Mouse (Mus musculus): ENCODE measurements around the gene Zfp169. TPM values are rescaled to one million over a fixed set of nuclear protein-coding genes. Genes with fewer than 3 reads are reported as not detected.

The Zfp169 gene
- polyA plus RNA-seq, 1 experiment from 2014 or later = 5.8 TPM

GRCm38 (mm10) chr13:48483606-48484005 is 29.6 kb downstream of the Zfp169 start:
- 95% methylated on average over 4 of the region's 4 CpGs for WGBS (ENCODE audit: missing documents)
- H3K79me2 ChIP-seq (ENCODE audit: inconsistent target) = no peaks in the 10 kb centered on the region

GRCm38 (mm10) chr13:48468656-48469180 is 44.5 kb downstream of the Zfp169 start:
- WGBS (ENCODE audit: missing documents) = 76% methylated on average over 15 of the region's 15 CpGs
- Histone ChIP-seq H3K79me2 (ENCODE audit: inconsistent target) (no peaks in the 10 kb centered on the region), H3K27ac (no peak overlapping the region)

More at GRCm38 (mm10) chr13:48483606-48484005, 29.6 kb downstream of the Zfp169 start:
- Histone ChIP-seq H3K27ac (no peak overlapping the region), H3K36me3 (ENCODE audit: inconsistent target) (no peaks in the 10 kb centered on the region), H3K4me3 (ENCODE audit: inconsistent target) (no peak overlapping the region)

GRCm38 (mm10) chr13:48466186-48466585 is 47.1 kb downstream of the Zfp169 start:
- Histone ChIP-seq H3K27ac (no peak overlapping the region), H3K36me3 (ENCODE audit: inconsistent target) (no peaks in the 10 kb centered on the region), H3K4me3 (ENCODE audit: inconsistent target) (no peak overlapping the region), H3K79me2 (ENCODE audit: inconsistent target) (no peaks in the 10 kb centered on the region)
- 51% methylated on average over 10 of the region's 10 CpGs for WGBS (ENCODE audit: missing documents)

More at GRCm38 (mm10) chr13:48468656-48469180, 44.5 kb downstream of the Zfp169 start:
- H3K36me3 ChIP-seq (ENCODE audit: inconsistent target) = no peaks in the 10 kb centered on the region
- no peak overlapping the region for H3K4me3 ChIP-seq (ENCODE audit: inconsistent target)

GRCm38 (mm10) chr13:48464170-48464569 is 49.1 kb downstream of the Zfp169 start:
- H3K4me3 ChIP-seq (ENCODE audit: inconsistent target) = no peak overlapping the region
- 13% methylated on average over 4 of the region's 4 CpGs for WGBS (ENCODE audit: missing documents)
- no peak overlapping the region for H3K27ac ChIP-seq
- no peaks in the 10 kb centered on the region for H3K79me2 ChIP-seq (ENCODE audit: inconsistent target)
- H3K36me3 ChIP-seq (ENCODE audit: inconsistent target) = no peaks in the 10 kb centered on the region

- 61% methylated on average over 5 of the region's 5 CpGs for WGBS (ENCODE audit: missing documents)
- Histone ChIP-seq H3K4me3 (ENCODE audit: inconsistent target) (no peak overlapping the region), H3K79me2 (ENCODE audit: inconsistent target) (no peaks in the 10 kb centered on the region), H3K36me3 (ENCODE audit: inconsistent target) (no peaks in the 10 kb centered on the region), H3K27ac (no peak overlapping the region)
These were observed 54.0 kb downstream of the Zfp169 start for GRCm38 (mm10) chr13:48459280-48459679.

- Histone ChIP-seq H3K79me2 (ENCODE audit: inconsistent target) (no peaks in the 10 kb centered on the region), H3K4me3 (ENCODE audit: inconsistent target) (no peak overlapping the region), H3K36me3 (ENCODE audit: inconsistent target) (no peaks in the 10 kb centered on the region), H3K27ac (no peak overlapping the region)
- 75% methylated on average over 4 of the region's 4 CpGs for WGBS (ENCODE audit: missing documents)
These were observed 65.1 kb downstream of the Zfp169 start for GRCm38 (mm10) chr13:48448119-48448518.

GRCm38 (mm10) chr13:48443996-48444395 is 69.3 kb downstream of the Zfp169 start:
- WGBS (ENCODE audit: missing documents) = 83% methylated on average over 8 of the region's 8 CpGs
- Histone ChIP-seq H3K36me3 (ENCODE audit: inconsistent target) (no peaks in the 10 kb centered on the region), H3K79me2 (ENCODE audit: inconsistent target) (no peaks in the 10 kb centered on the region)

GRCm38 (mm10) chr13:48438321-48438720 is 74.9 kb downstream of the Zfp169 start:
- Histone ChIP-seq H3K27ac (no peak overlapping the region), H3K79me2 (ENCODE audit: inconsistent target) (no peaks in the 10 kb centered on the region), H3K36me3 (ENCODE audit: inconsistent target) (no peaks in the 10 kb centered on the region), H3K4me3 (ENCODE audit: inconsistent target) (no peak overlapping the region)
- WGBS (ENCODE audit: missing documents) = 81% methylated on average over 5 of the region's 5 CpGs

More at GRCm38 (mm10) chr13:48443996-48444395, 69.3 kb downstream of the Zfp169 start:
- Histone ChIP-seq H3K4me3 (ENCODE audit: inconsistent target) (no peak overlapping the region), H3K27ac (no peak overlapping the region)

Other genes starting within 250 kb of the Zfp169 start
- 0.46 to 0.53 TPM in 2 of 3 replicates, not detected in the other for gene A830005F24Rik, start 119 bp upstream of the Zfp169 start, polyA plus RNA-seq (2018)
- 0.29 to 1.3 TPM (median 0.57 TPM) in 3 replicates for gene Ptpdc1, start 112.2 kb upstream of the Zfp169 start, polyA plus RNA-seq (2018)
- gene Barx1, start 149.5 kb upstream of the Zfp169 start, polyA plus RNA-seq (2018) = not detected in 3 replicates

Measured in macrophage (primary cell).